Mouse (Mus musculus): ENCODE results near the gene Gm9195.
A peak's percentile ranks its signal among the peaks of the same experiment; 100 is the strongest.

Gene Gm9195

GRCm38 (mm10) chr14:72442936-72443335 is 48.7 kb downstream of the Gm9195 start:
- no peak for DNase-seq (ENCODE audit: low spot score)

- DNase-seq (ENCODE audit: low spot score), result no peak
Observed at GRCm38 (mm10) chr14:72440929-72441328, 50.7 kb downstream of the Gm9195 start.

- DNase-seq (ENCODE audit: low spot score), result no peak
Observed at GRCm38 (mm10) chr14:72440436-72440835, 51.2 kb downstream of the Gm9195 start.

GRCm38 (mm10) chr14:72438976-72439375 is 52.7 kb downstream of the Gm9195 start:
- no peak for DNase-seq (ENCODE audit: low spot score)

- peak; percentile 54 for DNase-seq (ENCODE audit: low spot score)
Observed at GRCm38 (mm10) chr14:72389696-72390095, 101.9 kb downstream of the Gm9195 start.

- no peak for DNase-seq (ENCODE audit: low spot score)
Observed at GRCm38 (mm10) chr14:72389288-72389687, 102.3 kb downstream of the Gm9195 start.

- peak; percentile 65 for DNase-seq (ENCODE audit: low spot score)
Observed at GRCm38 (mm10) chr14:72377224-72377623, 114.4 kb downstream of the Gm9195 start.

Data from urinary bladder, postnatal 25 days (tissue).